Mouse (Mus musculus): ENCODE measurements around the gene Trim27. TPM values are rescaled to one million over a fixed set of nuclear protein-coding genes. Genes with fewer than 3 reads are reported as not detected.

Trim27 gene
- polyA plus RNA-seq, 1 experiment from 2014 or later = 130 TPM

DNA sequence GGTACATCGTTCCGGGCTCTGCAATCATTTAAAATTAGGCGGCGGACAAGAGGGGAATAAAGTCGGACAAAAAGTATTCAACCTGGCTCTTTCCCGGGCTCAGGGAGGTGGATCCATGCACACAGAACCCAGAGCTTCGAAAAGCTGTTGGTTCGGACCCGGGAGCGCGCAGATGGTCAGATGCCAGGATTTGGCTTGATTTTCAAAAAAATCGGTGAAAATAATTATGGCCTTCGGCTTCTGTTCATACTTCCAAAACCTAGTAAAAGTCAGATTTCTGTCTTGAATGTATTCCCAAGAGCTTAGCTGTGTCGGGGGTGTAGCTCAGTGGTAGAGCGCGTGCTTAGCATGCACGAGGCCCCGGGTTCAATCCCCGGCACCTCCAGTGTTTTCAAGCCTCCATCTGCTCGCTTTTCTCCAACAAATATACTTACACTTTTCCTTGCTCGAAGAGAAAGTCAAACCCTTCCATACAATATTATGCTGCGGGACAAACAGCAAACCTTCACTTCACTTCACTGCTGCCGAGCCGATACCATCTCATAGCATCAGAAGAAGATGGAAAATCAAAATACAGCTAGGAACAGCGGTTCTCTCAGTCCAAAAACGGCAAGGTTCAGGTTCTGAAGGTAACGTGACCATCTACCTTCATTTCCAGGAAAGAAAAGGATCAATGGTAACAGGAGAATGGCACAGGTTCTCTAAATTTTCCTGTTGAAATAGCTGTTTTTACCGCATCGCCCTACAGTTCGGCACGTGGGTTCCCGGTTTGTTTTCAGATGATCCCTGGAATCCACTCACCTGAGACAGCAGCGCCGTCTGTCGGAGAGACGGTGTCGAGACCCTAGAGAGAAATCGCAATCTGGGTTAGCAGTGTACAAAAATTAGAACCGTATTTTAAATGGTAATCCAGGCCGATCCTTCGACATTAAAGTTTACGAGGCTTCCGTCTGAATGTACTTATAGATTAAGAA lies 54.8 kb downstream of the Trim27 start:
- no peaks in the 10 kb centered on the region for H3K27me3 ChIP-seq (ENCODE audit: insufficient read depth, low read length)
- ATAC-seq (ENCODE audit: low FRiP score, low TSS enrichment) = peak; percentile 98
- no peak overlapping the region for H3K27ac ChIP-seq (ENCODE audit: low read length)
- under 1% methylated on average over 43 of the region's 43 CpGs for WGBS
- peak overlapping the region; percentile 51 for H3K4me3 ChIP-seq (ENCODE audit: low read length)
- peak overlapping the region; percentile 60 for H3K4me2 ChIP-seq (replicated peaks; ENCODE audit: low read depth, low read length)
- H3K9ac ChIP-seq (replicated peaks; ENCODE audit: low read length) = peak overlapping the region; percentile 65
- H3K4me1 ChIP-seq (ENCODE audit: insufficient read depth, low read length) = no peaks in the 10 kb centered on the region
- H3K36me3 ChIP-seq (ENCODE audit: insufficient read depth, low read length) = no peaks in the 10 kb centered on the region
- H3K9me3 ChIP-seq (ENCODE audit: low read length) = peaks cover 3% of the 10 kb centered on the region; the same call in 1 of the 2 replicates

DNA sequence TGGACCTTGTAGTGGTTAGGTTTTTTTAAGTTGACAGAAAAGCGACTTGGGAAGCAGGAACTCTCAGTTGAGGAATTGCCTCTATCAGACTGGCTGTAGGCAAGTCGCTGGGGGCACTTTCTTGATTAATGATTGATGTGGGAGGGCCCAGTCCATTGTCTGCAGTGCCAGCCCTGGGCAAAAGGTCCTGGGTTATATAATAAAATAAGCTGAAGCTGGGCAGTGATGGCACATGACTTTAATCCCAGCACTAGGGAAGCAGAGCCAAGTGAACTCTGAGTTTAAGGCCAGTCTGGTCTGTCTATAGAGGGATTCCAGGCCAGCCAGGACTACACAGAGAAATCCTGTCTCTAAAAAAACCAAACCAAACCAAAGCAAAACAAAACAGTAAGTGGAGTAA lies 57.5 kb downstream of the Trim27 start:
- 52% methylated on average over 2 of the region's 2 CpGs for WGBS
- Histone ChIP-seq H3K4me1 (ENCODE audit: insufficient read depth, low read length) (no peaks in the 10 kb centered on the region), H3K4me2 (replicated peaks; ENCODE audit: low read depth, low read length) (no peak overlapping the region), H3K27me3 (ENCODE audit: insufficient read depth, low read length) (no peaks in the 10 kb centered on the region), H3K9me3 (ENCODE audit: low read length) (peaks cover 3% of the 10 kb centered on the region; the same call in 1 of the 2 replicates), H3K9ac (replicated peaks; ENCODE audit: low read length) (no peak overlapping the region), H3K36me3 (ENCODE audit: insufficient read depth, low read length) (no peaks in the 10 kb centered on the region), H3K4me3 (ENCODE audit: low read length) (no peak overlapping the region), H3K27ac (ENCODE audit: low read length) (no peak overlapping the region)
- ATAC-seq (ENCODE audit: low FRiP score, low TSS enrichment) = no peak

DNA sequence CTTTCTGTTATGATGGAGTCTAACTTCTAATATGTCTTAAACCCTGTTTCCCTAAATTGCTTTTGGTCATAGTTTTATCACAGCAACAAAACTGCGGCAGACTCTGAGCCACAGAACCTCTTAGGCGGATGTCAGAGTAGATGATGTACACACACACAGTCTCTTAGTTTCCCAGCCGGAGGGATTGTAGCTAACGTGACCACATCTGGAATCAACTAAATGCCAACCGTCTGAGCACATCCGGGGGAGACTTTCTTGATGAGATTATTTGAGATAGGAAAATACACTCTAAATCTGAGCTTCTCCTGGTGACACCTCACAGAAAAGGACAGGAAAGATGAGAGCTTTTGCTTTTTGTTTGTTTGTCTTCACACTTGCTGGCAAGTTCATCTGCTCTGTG lies 57.9 kb downstream of the Trim27 start:
- Histone ChIP-seq H3K9me3 (ENCODE audit: low read length) (peaks cover 3% of the 10 kb centered on the region; the same call in 1 of the 2 replicates), H3K9ac (replicated peaks; ENCODE audit: low read length) (no peak overlapping the region), H3K4me3 (ENCODE audit: low read length) (no peak overlapping the region), H3K36me3 (ENCODE audit: insufficient read depth, low read length) (no peaks in the 10 kb centered on the region), H3K27me3 (ENCODE audit: insufficient read depth, low read length) (0 out of 2 replicates have a peak, but pooled peaks cover 4% of the 10 kb centered on the region), H3K4me1 (ENCODE audit: insufficient read depth, low read length) (no peaks in the 10 kb centered on the region), H3K27ac (ENCODE audit: low read length) (no peak overlapping the region), H3K4me2 (replicated peaks; ENCODE audit: low read depth, low read length) (no peak overlapping the region)
- ATAC-seq (ENCODE audit: low FRiP score, low TSS enrichment) = no peak
- 56% methylated on average over 6 of the region's 6 CpGs for WGBS

DNA sequence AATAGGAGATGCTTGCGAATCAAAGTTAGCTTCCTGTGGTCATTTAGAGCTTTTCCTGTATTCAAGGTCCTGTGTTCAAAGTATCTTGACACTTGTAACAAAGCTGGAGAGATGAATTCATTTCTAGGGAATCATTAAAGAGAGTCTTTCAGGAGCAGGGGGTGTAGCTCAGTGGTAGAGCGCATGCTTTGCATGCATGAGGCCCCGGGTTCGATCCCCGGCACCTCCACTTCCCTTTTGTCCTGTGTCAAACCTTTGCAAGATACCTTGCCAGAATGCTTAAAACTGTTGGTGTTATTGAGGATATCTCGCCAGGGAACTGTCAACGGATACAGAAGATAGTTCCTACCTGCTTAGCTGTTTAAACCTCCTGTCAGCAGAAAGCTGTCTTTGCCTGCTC lies 61.5 kb downstream of the Trim27 start:
- Histone ChIP-seq H3K9ac (replicated peaks; ENCODE audit: low read length) (no peak overlapping the region), H3K9me3 (ENCODE audit: low read length) (peaks cover 3% of the 10 kb centered on the region; the same call in 1 of the 2 replicates), H3K36me3 (ENCODE audit: insufficient read depth, low read length) (no peaks in the 10 kb centered on the region), H3K4me2 (replicated peaks; ENCODE audit: low read depth, low read length) (no peak overlapping the region), H3K27ac (ENCODE audit: low read length) (no peak overlapping the region), H3K4me1 (ENCODE audit: insufficient read depth, low read length) (peaks cover 8% of the 10 kb centered on the region; the same call in 1 of the 2 replicates), H3K4me3 (ENCODE audit: low read length) (no peak overlapping the region), H3K27me3 (ENCODE audit: insufficient read depth, low read length) (peaks cover 23% of the 10 kb centered on the region)
- ATAC-seq (ENCODE audit: low FRiP score, low TSS enrichment) = no peak
- 18% methylated on average over 7 of the region's 7 CpGs for WGBS

DNA sequence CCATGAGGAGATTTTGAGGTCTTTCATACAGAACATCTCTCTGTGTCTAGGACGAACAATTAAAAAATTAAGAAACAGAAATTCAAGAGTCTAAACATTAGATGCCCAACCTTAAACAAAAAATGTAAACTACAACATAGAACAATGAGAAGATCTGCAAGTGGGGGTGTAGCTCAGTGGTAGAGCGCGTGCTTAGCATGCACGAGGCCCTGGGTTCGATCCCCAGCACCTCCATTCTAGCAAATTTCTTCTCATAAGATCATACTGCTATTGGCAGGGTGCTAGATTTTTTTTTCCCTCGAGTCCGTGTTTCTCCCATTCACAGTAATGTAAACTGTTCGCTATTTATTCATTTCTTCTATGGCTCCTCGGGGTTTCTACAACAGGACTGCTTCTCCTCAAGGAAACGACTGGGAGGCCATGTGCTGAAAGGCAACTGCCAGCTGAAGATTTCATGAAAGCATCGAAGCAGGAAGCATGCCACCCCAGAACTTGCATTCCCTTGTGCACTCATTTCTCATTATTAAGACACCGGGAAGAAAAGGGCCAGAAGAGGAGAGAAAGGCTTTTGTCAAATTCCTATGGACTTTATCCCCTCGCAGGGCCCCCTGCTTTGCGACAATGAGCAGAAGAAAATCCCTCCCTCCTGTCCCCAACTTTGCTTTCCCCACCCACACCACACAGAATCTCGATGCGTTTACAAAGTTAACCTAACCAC lies 63.3 kb downstream of the Trim27 start:
- ATAC-seq (ENCODE audit: low FRiP score, low TSS enrichment) = no peak
- H3K36me3 ChIP-seq (ENCODE audit: insufficient read depth, low read length) = no peaks in the 10 kb centered on the region
- peaks cover 3% of the 10 kb centered on the region; the same call in 1 of the 2 replicates for H3K9me3 ChIP-seq (ENCODE audit: low read length)
- peaks cover 23% of the 10 kb centered on the region for H3K27me3 ChIP-seq (ENCODE audit: insufficient read depth, low read length)
- peaks cover 8% of the 10 kb centered on the region; the same call in 1 of the 2 replicates for H3K4me1 ChIP-seq (ENCODE audit: insufficient read depth, low read length)
- peak overlapping the region; percentile 53 for H3K4me2 ChIP-seq (replicated peaks; ENCODE audit: low read depth, low read length)
- 0 out of 2 replicates have a peak overlapping the region, but pooled peaks have one; percentile 20 for H3K9ac ChIP-seq (replicated peaks; ENCODE audit: low read length)
- H3K4me3 ChIP-seq (ENCODE audit: low read length) = peak overlapping the region; percentile 38
- WGBS = 10% methylated on average over 16 of the region's 16 CpGs
- no peak overlapping the region for H3K27ac ChIP-seq (ENCODE audit: low read length)

DNA sequence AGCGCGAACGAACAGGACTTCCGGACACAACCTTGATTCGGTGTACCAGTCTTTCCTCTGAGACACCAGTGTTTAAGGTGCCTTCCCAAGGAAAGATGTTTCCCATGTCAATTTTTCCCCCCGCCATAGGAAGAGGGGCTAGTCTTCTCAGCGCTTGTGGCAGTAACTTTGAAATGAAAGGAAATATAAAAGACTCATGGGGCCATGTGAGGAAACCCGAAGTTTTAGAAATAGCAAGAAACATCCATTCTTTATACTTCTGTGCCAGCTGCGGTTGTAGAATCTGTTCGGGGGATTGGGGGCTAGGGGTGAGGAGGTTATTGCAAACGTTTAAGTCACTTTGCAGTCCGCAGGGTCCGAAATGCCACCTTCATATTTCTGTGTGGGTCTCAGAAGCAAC lies 64.0 kb downstream of the Trim27 start:
- H3K36me3 ChIP-seq (ENCODE audit: insufficient read depth, low read length) = no peaks in the 10 kb centered on the region
- H3K4me3 ChIP-seq (ENCODE audit: low read length) = peak overlapping the region; percentile 38
- H3K9ac ChIP-seq (replicated peaks; ENCODE audit: low read length) = 0 out of 2 replicates have a peak overlapping the region, but pooled peaks have one; percentile 20
- peaks cover 23% of the 10 kb centered on the region for H3K27me3 ChIP-seq (ENCODE audit: insufficient read depth, low read length)
- peaks cover 3% of the 10 kb centered on the region; the same call in 1 of the 2 replicates for H3K9me3 ChIP-seq (ENCODE audit: low read length)
- H3K4me1 ChIP-seq (ENCODE audit: insufficient read depth, low read length) = peaks cover 8% of the 10 kb centered on the region; the same call in 1 of the 2 replicates
- H3K4me2 ChIP-seq (replicated peaks; ENCODE audit: low read depth, low read length) = peak overlapping the region; percentile 53
- 23% methylated on average over 13 of the region's 13 CpGs for WGBS
- no peak overlapping the region for H3K27ac ChIP-seq (ENCODE audit: low read length)
- ATAC-seq (ENCODE audit: low FRiP score, low TSS enrichment) = no peak

DNA sequence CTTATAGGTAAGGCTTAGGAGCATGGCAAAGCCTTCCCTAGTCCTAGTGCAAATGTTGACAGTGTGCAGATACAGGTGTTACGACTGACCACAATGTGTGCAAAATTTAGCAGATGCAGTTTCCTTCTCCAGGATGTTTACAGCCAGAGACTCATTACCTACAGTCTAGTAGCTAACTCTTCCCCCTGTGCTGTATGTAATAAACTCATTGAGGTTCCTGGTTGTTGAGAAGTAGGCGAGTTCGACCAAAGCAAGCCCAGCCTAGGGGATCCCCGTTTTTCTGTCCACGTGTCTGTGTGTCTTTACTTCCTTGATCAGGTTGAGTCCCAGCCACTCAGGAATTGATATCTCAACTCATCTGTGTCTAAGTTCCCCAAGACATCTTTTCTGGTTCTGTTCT lies 64.8 kb downstream of the Trim27 start:
- Histone ChIP-seq H3K4me2 (replicated peaks; ENCODE audit: low read depth, low read length) (no peak overlapping the region), H3K9ac (replicated peaks; ENCODE audit: low read length) (no peak overlapping the region), H3K27ac (ENCODE audit: low read length) (no peak overlapping the region), H3K36me3 (ENCODE audit: insufficient read depth, low read length) (no peaks in the 10 kb centered on the region), H3K4me1 (ENCODE audit: insufficient read depth, low read length) (peaks cover 8% of the 10 kb centered on the region; the same call in 1 of the 2 replicates), H3K9me3 (ENCODE audit: low read length) (no peaks in the 10 kb centered on the region), H3K27me3 (ENCODE audit: insufficient read depth, low read length) (peaks cover 23% of the 10 kb centered on the region), H3K4me3 (ENCODE audit: low read length) (no peak overlapping the region)
- no peak for ATAC-seq (ENCODE audit: low FRiP score, low TSS enrichment)
- whole genome bisulfite sequencing = 82% methylated on average over 5 of the region's 5 CpGs

Other genes starting within 250 kb of the Trim27 start
- gene Olfr1370, start 104.5 kb upstream of the Trim27 start, polyA plus RNA-seq (2015; fragmentation: Nextera tagmentation; extraction: Ambion mirVana) = not detected in 2 replicates
- 0.05 TPM in 1 of 2 replicates, not detected in the other for gene Olfr1369-ps1, start 68.0 kb upstream of the Trim27 start, polyA plus RNA-seq (2015; fragmentation: Nextera tagmentation; extraction: Ambion mirVana)
- gene Olfr263, start 49.8 kb upstream of the Trim27 start, polyA plus RNA-seq (2015; fragmentation: Nextera tagmentation; extraction: Ambion mirVana) = not detected in 2 replicates
- not detected in 2 replicates for gene Olfr1368, start 33.6 kb upstream of the Trim27 start, polyA plus RNA-seq (2015; fragmentation: Nextera tagmentation; extraction: Ambion mirVana)
- gene Gpx5, start 113.3 kb downstream of the Trim27 start, polyA plus RNA-seq (2015; fragmentation: Nextera tagmentation; extraction: Ambion mirVana) = not detected in 2 replicates
- gene Gpx6, start 132.7 kb downstream of the Trim27 start, polyA plus RNA-seq (2015; fragmentation: Nextera tagmentation; extraction: Ambion mirVana) = 10.7 and 11.8 TPM in 2 replicates
- gene Olfr1367, start 167.5 kb downstream of the Trim27 start, polyA plus RNA-seq (2015; fragmentation: Nextera tagmentation; extraction: Ambion mirVana) = not detected in 2 replicates
- gene Zscan12, start 183.4 kb downstream of the Trim27 start, polyA plus RNA-seq (2015; fragmentation: Nextera tagmentation; extraction: Ambion mirVana) = 12.9 and 13.9 TPM in 2 replicates
- gene Zkscan3, start 223.3 kb downstream of the Trim27 start, polyA plus RNA-seq (2015; fragmentation: Nextera tagmentation; extraction: Ambion mirVana) = 88.0 and 91.8 TPM in 2 replicates

Data from kidney, embryonic 16.5 days (tissue).